Mouse (Mus musculus) layer of hippocampus, adult 18-20 months (tissue): ENCODE results near the gene S100a8. TPM values are rescaled to one million over a fixed set of nuclear protein-coding genes. Genes with fewer than 3 reads are reported as not detected.

Experiments
- DNase-seq, 2 experiments: peaks; one replicate each; pipeline ENCODE4 v3.0.0; 2022; ENCODE audit warnings: low spot score in 2 of 2
- total RNA-seq, 2 experiments: library from RNA; stranded (reverse); gene quantifications; 2 replicates each; pipeline ENCODE4 v1.2.3; 2021

S100a8 gene
- total RNA-seq, 2 experiments from 2014 or later, result not detected

GRCm38 (mm10) chr3:90664219-90664618 lies 4.6 kb upstream of the S100a8 start:
- no peak for DNase-seq

DNA sequence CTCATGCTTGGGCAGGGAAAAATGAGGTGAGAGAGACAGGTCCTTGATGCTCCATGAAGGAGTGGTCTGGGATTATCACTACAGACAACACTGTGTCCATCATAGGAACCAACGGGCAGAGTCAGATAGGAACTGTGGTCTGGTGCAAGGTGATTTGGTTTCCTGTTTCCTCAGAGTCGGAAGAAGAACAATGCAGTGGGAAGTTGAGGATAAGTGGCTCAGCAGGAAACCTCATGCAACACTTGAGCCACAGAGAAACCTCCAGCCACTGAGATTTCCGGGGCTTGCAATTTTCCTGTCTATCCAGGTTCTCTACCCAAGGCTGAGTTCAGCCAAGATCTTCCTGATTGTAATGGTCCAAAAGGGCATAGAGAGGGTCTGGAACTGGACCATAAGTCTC lies 9.9 kb downstream of the S100a8 start:
- no peak for DNase-seq

DNA sequence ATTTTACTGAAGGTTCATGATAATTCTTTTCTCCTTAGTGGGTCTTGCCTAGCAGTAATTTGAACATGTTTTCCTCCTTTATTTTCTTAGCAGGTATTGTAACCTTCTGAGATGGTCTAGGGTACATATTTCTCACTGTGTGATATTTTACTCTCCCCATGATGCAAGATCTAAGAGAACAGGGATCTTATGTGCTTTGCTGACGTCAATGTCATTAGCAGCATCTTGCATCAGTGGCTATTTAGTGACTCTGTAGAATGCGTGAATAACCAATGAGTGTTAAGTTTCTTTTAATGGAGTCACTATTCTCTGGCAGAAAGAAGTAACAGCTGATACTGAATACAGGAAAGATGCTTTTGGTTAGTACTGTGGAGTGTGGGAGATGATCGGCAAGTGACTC lies 15.2 kb downstream of the S100a8 start:
- no peak for DNase-seq

DNA sequence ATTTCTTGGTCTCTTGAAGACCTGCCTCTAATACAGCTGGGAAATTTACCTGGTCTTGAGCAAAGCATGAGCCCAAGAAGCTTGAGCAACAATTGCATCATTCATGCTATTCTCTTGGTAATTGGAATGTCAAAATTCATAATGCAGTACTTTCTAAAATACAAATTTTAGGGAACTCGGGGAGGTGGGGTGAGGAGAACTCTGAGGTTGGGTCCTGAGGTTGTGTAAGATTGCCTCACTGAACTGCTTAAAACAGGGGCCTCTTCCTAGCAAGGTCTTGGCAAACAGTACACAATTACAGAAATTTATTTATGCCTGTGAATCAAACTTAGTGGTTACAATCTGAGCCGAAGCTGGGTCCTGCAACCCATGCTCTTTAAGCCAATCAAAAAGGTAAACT lies 18.1 kb downstream of the S100a8 start:
- no peak for DNase-seq

DNA sequence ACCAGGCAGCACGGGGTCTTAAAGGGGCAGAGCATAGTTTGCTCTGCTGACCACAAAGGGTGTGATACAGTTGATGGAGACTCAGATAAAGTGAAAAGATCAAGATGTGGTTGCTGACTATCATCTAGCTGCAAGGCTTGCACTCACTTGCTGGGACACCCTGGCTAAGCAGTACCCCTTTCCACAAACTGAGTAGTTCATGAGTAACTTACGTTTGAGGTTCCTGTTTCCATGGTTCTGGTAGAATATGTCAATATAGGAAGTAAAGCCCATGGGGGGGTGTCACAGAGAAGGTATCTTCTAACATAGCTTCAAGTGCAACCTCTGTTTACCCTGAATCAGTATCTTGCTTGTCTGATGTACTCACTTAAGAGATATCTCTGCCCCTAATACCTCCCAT lies 24.7 kb downstream of the S100a8 start:
- DNase-seq, result no peak

GRCm38 (mm10) chr3:90695613-90696012 lies 26.8 kb downstream of the S100a8 start, which contains the start of gene S100a9:
S100a9 (minus strand) TSS chr3:90695721.
- DNase-seq, result no peak

GRCm38 (mm10) chr3:90702244-90702643 lies 33.5 kb downstream of the S100a8 start:
- no peak for DNase-seq

DNA sequence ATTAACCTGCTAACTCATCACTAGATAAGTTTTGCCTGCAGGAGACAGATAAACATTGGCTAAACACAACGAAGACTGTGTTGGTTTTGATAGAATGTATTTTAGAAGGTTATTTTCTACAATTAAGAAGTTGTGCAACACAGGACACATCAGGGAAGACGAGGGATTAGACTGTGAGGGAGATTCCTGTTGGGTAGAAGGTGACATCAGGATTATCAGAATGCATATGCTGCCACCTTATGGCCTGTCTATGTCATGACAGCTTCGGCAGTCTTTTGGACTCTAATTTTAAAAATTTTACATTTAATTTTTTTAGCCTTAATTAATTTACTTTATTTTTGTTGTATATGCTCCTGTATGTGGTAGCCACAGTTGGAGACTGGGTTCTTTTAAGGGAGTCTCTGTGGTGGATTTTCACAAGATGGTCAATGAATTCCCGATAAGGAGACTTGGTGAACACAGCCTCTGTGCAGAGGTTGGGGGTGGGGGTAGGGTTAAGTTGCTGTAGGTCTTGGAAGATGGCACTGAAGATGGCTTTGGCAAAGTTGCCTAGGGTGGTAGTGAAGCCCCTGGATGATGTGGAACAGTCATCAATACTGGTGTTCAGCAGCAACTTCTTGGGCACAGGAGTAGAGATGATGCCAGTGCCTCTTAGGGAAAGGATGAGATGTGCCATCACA lies 39.9 kb downstream of the S100a8 start:
- peak in 1 of 2 experiments; percentile 35 for DNase-seq

DNA sequence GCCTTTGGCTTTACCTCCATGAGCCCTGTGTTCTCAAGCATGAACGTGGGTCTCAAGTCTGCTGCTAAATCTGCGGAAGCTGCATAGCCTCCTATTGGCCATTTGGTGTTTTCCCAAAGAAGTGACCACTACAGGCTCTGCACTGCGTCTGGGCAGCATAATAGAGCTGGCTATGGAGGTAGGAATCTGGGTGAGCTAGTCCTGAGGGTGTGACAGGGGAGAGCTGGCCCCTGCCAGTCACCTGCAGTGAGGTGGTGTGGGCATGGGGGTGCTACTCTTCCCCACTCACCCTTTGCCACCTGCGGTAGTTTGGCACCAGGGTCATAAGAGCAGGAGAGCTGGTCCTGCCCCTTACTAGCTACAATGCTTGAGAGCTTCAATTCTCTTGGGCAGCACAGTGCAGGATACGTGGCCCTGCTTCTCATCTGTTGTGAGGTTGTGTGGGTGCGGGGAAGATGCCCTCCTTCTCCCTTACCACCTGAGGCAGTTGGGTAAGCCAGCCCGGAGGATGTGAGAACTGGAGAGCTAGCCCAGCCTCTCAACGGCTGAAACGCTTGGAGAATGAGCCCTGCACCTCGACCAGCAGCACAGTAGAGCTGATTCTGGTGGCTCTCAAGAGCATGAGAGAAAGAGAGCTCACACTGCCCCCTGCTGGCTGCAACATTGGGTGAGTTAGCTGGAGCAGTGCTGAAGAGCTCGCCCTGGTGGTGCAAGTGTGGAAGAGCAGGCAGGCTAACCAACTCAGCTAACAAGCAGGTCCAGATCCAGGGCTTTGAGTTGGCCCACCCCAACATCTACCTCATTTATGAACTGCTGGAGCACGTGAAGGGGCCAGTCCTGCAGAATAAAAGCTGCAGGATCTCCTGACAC lies 41.0 kb downstream of the S100a8 start:
- peak; percentile 64 to 92 for DNase-seq

Other genes starting within 250 kb of the S100a8 start
- gene Ints3, start 235.4 kb upstream of the S100a8 start, total RNA-seq, result 10 to 100 TPM; 65.1 to 68.4 TPM
- gene Npr1, start 203.1 kb upstream of the S100a8 start, total RNA-seq, result 1 to 10 TPM; 5.7 to 5.9 TPM
- gene Ilf2, start 192.9 kb upstream of the S100a8 start, total RNA-seq, result 10 to 100 TPM; 83.1 to 84.0 TPM
- gene Snapin, start 177.9 kb upstream of the S100a8 start, total RNA-seq, result 10 to 100 TPM; 58.7 to 59.6 TPM
- gene Chtop, start 159.5 kb upstream of the S100a8 start, total RNA-seq, result 100 to 1,000 TPM; 148 TPM
- gene S100a1, start 154.6 kb upstream of the S100a8 start, total RNA-seq, result 100 to 1,000 TPM in 1 of 2 experiments, 10 to 100 TPM in 1; 91.3 to 102 TPM
- gene S100a13, start 154.5 kb upstream of the S100a8 start, total RNA-seq, result 10 to 100 TPM; 19.4 to 21.3 TPM
- gene S100a14, start 142.1 kb upstream of the S100a8 start, total RNA-seq, result 1 to 10 TPM in 1 of 2 experiments, under 1 TPM in 1; 0.62 to 1.5 TPM
- 10 to 100 TPM; 91.1 to 93.7 TPM for gene S100a16, start 131.7 kb upstream of the S100a8 start, total RNA-seq
- gene S100a3, start 108.4 kb upstream of the S100a8 start, total RNA-seq, result under 1 TPM in 1 of 2 experiments, not detected in 1; 0.41 TPM
- not detected for gene S100a2, start 78.7 kb upstream of the S100a8 start, total RNA-seq
- gene Gm42674, start 67.1 kb upstream of the S100a8 start, total RNA-seq, result 1 to 10 TPM in 1 of 2 experiments, not detected in 1; 1.4 TPM
- gene S100a4, start 65.2 kb upstream of the S100a8 start, total RNA-seq, result 1 to 10 TPM; 2.9 to 5.3 TPM
- gene S100a5, start 60.5 kb upstream of the S100a8 start, total RNA-seq, result 1 to 10 TPM in 1 of 2 experiments, not detected in 1; 1.5 TPM
- 10 to 100 TPM; 23.5 to 24.6 TPM for gene S100a6, start 56.1 kb upstream of the S100a8 start, total RNA-seq
- under 1 TPM in 1 of 2 experiments, not detected in 1; 0.25 TPM for gene S100a7a, start 15.0 kb upstream of the S100a8 start, total RNA-seq
- not detected for gene S100a9, start 26.7 kb downstream of the S100a8 start, total RNA-seq
- not detected for gene Pglyrp4, start 57.9 kb downstream of the S100a8 start, total RNA-seq
- not detected for gene Gm5849, start 108.9 kb downstream of the S100a8 start, total RNA-seq